Mouse (Mus musculus): ENCODE measurements around the gene Trim31. TPM values are rescaled to one million over a fixed set of nuclear protein-coding genes. Genes with fewer than 3 reads are reported as not detected.
"Not testable (repeated sequence)": the region's sequence is repeated elsewhere in the genome, so short reads cannot be mapped to it uniquely, and the experiment has no call there.

Trim31 gene
- polyA plus RNA-seq (2017; shearing (Covaris generic)), result not detected

GRCm38 (mm10) chr17:36897552-36898205, at the start of gene Trim31:
Gene Trim31, plus strand, starts transcription at chr17:36898118.
- ATAC-seq, result no peak

- ATAC-seq, result no peak
These were observed 49.0 kb upstream of the Trim31 start for GRCm38 (mm10) chr17:36848911-36849310.

GRCm38 (mm10) chr17:36849992-36850391, 47.9 kb upstream of the Trim31 start:
- ATAC-seq, result no peak

- no peak for ATAC-seq
These were observed 46.7 kb upstream of the Trim31 start for GRCm38 (mm10) chr17:36851200-36851599.

GRCm38 (mm10) chr17:36851627-36852026, 46.3 kb upstream of the Trim31 start:
- no peak for ATAC-seq

GRCm38 (mm10) chr17:36855484-36855883, 42.4 kb upstream of the Trim31 start:
- ATAC-seq, result no peak

GRCm38 (mm10) chr17:36856236-36856635, 41.7 kb upstream of the Trim31 start:
- no peak for ATAC-seq

GRCm38 (mm10) chr17:36858181-36858580, 39.7 kb upstream of the Trim31 start:
- ATAC-seq, result no peak

GRCm38 (mm10) chr17:36861680-36862079, 36.2 kb upstream of the Trim31 start:
- no peak for ATAC-seq

- ATAC-seq, result no peak
These were observed 31.0 kb upstream of the Trim31 start, which contains the start of gene Trim15 for GRCm38 (mm10) chr17:36866719-36867527. Gene Trim15, minus strand, starts transcription at chr17:36867210.

GRCm38 (mm10) chr17:36868836-36869235, 29.1 kb upstream of the Trim31 start:
- no peak for ATAC-seq

- no peak for ATAC-seq
These were observed 28.5 kb upstream of the Trim31 start, which contains the start of gene Trim10 for GRCm38 (mm10) chr17:36869284-36869954. Gene Trim10, plus strand, starts transcription at chr17:36869574.

- ATAC-seq, result no peak
These were observed 27.7 kb upstream of the Trim31 start for GRCm38 (mm10) chr17:36869955-36870810.

GRCm38 (mm10) chr17:36874636-36875035, 23.3 kb upstream of the Trim31 start:
- ATAC-seq, result no peak

GRCm38 (mm10) chr17:36883350-36883749, 14.6 kb upstream of the Trim31 start:
- ATAC-seq, result no peak

- ATAC-seq, result no peak
These were observed 12.7 kb upstream of the Trim31 start for GRCm38 (mm10) chr17:36885132-36885790.

GRCm38 (mm10) chr17:36890073-36890903, 7.6 kb upstream of the Trim31 start, which contains the start of gene Trim40:
Gene Trim40, minus strand, starts transcription at chr17:36890123.
- no peak for ATAC-seq

GRCm38 (mm10) chr17:36891496-36891895, 6.4 kb upstream of the Trim31 start:
- not testable (repeated sequence) for ATAC-seq

GRCm38 (mm10) chr17:36892362-36892761, 5.6 kb upstream of the Trim31 start:
- ATAC-seq, result peak; percentile 69

GRCm38 (mm10) chr17:36893387-36893786, 4.5 kb upstream of the Trim31 start:
- no peak for ATAC-seq

GRCm38 (mm10) chr17:36896583-36896982, 1.3 kb upstream of the Trim31 start:
- ATAC-seq, result no peak
